Mouse (Mus musculus): ENCODE data around the gene Slc51a. TPM values are rescaled to one million over a fixed set of nuclear protein-coding genes. Genes with fewer than 3 reads are reported as not detected.

Slc51a gene
- polyA plus RNA-seq, 1 experiment from 2014 or later, result 3.9 TPM

Other genes starting within 250 kb of the Slc51a start
- 5.0 and 5.2 TPM in 2 replicates for gene Fbxo45, start 240.7 kb downstream of the Slc51a start, polyA plus RNA-seq (2015; fragmentation: Nextera tagmentation; extraction: Ambion mirVana)
- gene Wdr53, start 240.7 kb downstream of the Slc51a start, polyA plus RNA-seq (2015; fragmentation: Nextera tagmentation; extraction: Ambion mirVana), result 19.7 and 20.0 TPM in 2 replicates
- not detected in 2 replicates for gene Smco1, start 216.4 kb downstream of the Slc51a start, polyA plus RNA-seq (2015; fragmentation: Nextera tagmentation; extraction: Ambion mirVana)
- gene Rnf168, start 210.4 kb downstream of the Slc51a start, polyA plus RNA-seq (2015; fragmentation: Nextera tagmentation; extraction: Ambion mirVana), result 23.2 and 23.3 TPM in 2 replicates
- gene Ubxn7, start 155.6 kb downstream of the Slc51a start, polyA plus RNA-seq (2015; fragmentation: Nextera tagmentation; extraction: Ambion mirVana), result 23.2 and 23.5 TPM in 2 replicates
- gene Tm4sf19, start 87.4 kb downstream of the Slc51a start, polyA plus RNA-seq (2015; fragmentation: Nextera tagmentation; extraction: Ambion mirVana), result not detected in 2 replicates
- gene Tctex1d2, start 68.2 kb downstream of the Slc51a start, polyA plus RNA-seq (2015; fragmentation: Nextera tagmentation; extraction: Ambion mirVana), result 30.0 and 30.7 TPM in 2 replicates
- 38.3 and 44.6 TPM in 2 replicates for gene Pcyt1a, start 57.0 kb downstream of the Slc51a start, polyA plus RNA-seq (2015; fragmentation: Nextera tagmentation; extraction: Ambion mirVana)
- gene Zdhhc19, start 8.4 kb upstream of the Slc51a start, polyA plus RNA-seq (2015; fragmentation: Nextera tagmentation; extraction: Ambion mirVana), result not detected in 2 replicates
- 46.5 and 48.5 TPM in 2 replicates for gene Tfrc, start 121.0 kb upstream of the Slc51a start, polyA plus RNA-seq (2015; fragmentation: Nextera tagmentation; extraction: Ambion mirVana)
- 10.9 and 11.3 TPM in 2 replicates for gene Tnk2, start 156.0 kb upstream of the Slc51a start, polyA plus RNA-seq (2015; fragmentation: Nextera tagmentation; extraction: Ambion mirVana)
- 0.27 and 0.44 TPM in 2 replicates for gene Muc4, start 248.0 kb upstream of the Slc51a start, polyA plus RNA-seq (2015; fragmentation: Nextera tagmentation; extraction: Ambion mirVana)